Mouse (Mus musculus): ENCODE data around the gene Slc51b. TPM values are rescaled to one million over a fixed set of nuclear protein-coding genes. Genes with fewer than 3 reads are reported as not detected.

Gene Slc51b
- polyA plus RNA-seq, 1 experiment from 2014 or later = not detected

DNA sequence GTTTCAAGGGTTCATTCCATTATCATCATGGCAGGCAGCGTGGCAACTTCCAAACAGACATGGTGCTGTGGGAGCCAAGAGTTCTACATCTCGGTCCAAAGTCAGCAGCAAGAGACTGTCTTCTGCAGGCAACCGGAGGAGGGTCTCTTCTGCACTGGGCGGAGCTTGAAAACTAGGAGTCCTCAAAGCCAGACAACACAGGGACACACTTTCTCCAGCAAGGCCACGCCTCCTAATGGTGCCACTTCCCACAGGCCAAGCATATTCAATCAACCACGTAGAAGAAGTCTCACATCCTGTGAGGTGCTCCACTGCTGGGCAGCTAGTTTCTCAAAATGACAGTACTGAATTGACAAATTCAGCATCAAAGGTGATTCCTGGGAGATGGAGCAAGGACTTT is 25.2 kb upstream of the Slc51b start:
- DNase-seq (no peak), ATAC-seq (ENCODE audit: low FRiP score, low TSS enrichment) (no peak)
- no peak overlapping the region for H3K9ac ChIP-seq (replicated peaks; ENCODE audit: low read length)
- no peak overlapping the region for H3K4me2 ChIP-seq (ENCODE audit: low read length)
- H3K27me3 ChIP-seq (ENCODE audit: control insufficient read depth, insufficient read depth, low read length) = no peaks in the 10 kb centered on the region
- H3K4me3 ChIP-seq (replicated peaks; ENCODE audit: low read depth, low read length) = no peak overlapping the region
- no peak overlapping the region for H3K27ac ChIP-seq (replicated peaks; ENCODE audit: low read depth, low read length)
- H3K9me3 ChIP-seq (ENCODE audit: control insufficient read depth, low read length) = no peaks in the 10 kb centered on the region
- H3K36me3 ChIP-seq (ENCODE audit: control insufficient read depth, insufficient read depth, low read length) = peaks cover 83% of the 10 kb centered on the region
- no peaks in the 10 kb centered on the region for H3K4me1 ChIP-seq (ENCODE audit: control insufficient read depth, insufficient read depth, low read length)
- 91% methylated on average over 6 of the region's 6 CpGs for WGBS

DNA sequence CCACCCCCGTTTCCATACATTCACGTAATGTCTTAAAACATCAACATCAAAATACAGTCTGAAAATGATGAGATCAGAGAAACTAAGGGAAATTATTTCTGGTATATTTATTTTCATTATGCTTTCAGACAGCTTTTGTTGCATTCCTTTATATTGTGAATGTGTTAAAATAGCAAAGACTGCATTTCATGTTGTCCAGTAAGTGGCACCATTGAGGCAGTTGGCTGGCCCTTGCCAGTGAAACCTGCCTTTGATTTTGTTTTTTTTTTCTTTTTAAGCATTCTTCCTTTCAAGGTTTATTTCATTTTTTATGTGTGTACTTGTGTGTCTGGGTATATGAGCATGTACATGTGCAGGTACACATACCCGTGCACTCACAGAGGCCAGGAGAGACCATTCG is 21.9 kb upstream of the Slc51b start:
- WGBS = 95% methylated on average over 4 of the region's 4 CpGs
- H3K36me3 ChIP-seq (ENCODE audit: control insufficient read depth, insufficient read depth, low read length) = peaks cover 76% of the 10 kb centered on the region
- ATAC-seq (ENCODE audit: low FRiP score, low TSS enrichment) = no peak

DNA sequence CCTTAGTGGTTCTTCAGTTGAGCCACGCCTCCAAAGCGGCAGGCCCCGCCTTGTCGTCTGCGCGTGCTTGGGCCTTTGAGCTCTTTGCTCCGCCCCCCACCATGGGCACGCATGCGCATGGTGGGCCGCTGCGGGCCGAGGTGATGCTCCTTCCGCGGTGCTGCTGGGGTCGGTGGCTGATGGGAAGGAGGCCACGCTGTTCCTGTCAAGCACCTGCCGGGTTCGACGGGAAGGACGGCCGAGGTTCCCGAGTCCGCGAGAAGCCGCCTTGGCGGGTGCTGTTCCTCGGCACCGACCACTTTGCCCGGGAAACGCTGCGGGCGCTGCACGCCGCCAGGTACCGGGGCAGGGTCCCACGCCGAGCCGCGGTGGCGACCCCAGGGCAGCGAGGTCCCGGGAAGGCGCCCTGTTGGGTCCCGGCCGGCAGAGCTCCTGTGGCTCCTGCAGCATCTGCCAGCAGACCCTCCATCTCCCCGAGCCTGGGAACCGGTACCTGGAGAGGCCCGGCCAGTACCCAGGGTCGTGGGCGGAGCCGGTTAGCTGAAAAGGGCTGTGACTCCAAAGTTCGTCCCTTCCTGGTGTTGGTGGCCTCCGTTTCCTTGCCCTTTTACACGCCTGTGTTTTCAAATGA is 13.0 kb upstream of the Slc51b start, which contains the start of gene Mtfmt:
Mtfmt (plus strand) TSS at position 112 of the 631 bp plus-strand sequence.
- Histone ChIP-seq H3K9me3 (ENCODE audit: control insufficient read depth, low read length) (no peaks in the 10 kb centered on the region), H3K4me3 (replicated peaks; ENCODE audit: low read depth, low read length) (peak within 1 kb of the TSS; percentile 94), H3K4me2 (ENCODE audit: low read length) (peak within 1 kb of the TSS; percentile 66), H3K27me3 (ENCODE audit: control insufficient read depth, insufficient read depth, low read length) (no peaks in the 10 kb centered on the region), H3K9ac (replicated peaks; ENCODE audit: low read length) (peak within 1 kb of the TSS; percentile 92), H3K36me3 (ENCODE audit: control insufficient read depth, insufficient read depth, low read length) (peaks cover 12% of the 10 kb centered on the region), H3K27ac (replicated peaks; ENCODE audit: low read depth, low read length) (peak within 1 kb of the TSS; percentile 63), H3K4me1 (ENCODE audit: control insufficient read depth, insufficient read depth, low read length) (peaks cover 6% of the 10 kb centered on the region)
- WGBS = under 1% methylated on average over 54 of the region's 54 CpGs
- ATAC-seq (ENCODE audit: low FRiP score, low TSS enrichment) (peak; percentile 84), DNase-seq (peak; percentile 97)

More for the DNA sequence above, 21.9 kb upstream of the Slc51b start:
- Histone ChIP-seq H3K27ac (replicated peaks; ENCODE audit: low read depth, low read length) (no peak overlapping the region), H3K4me3 (replicated peaks; ENCODE audit: low read depth, low read length) (no peak overlapping the region), H3K4me2 (ENCODE audit: low read length) (no peak overlapping the region), H3K27me3 (ENCODE audit: control insufficient read depth, insufficient read depth, low read length) (no peaks in the 10 kb centered on the region), H3K9me3 (ENCODE audit: control insufficient read depth, low read length) (no peaks in the 10 kb centered on the region), H3K9ac (replicated peaks; ENCODE audit: low read length) (no peak overlapping the region), H3K4me1 (ENCODE audit: control insufficient read depth, insufficient read depth, low read length) (no peaks in the 10 kb centered on the region)
- no peak for DNase-seq

DNA sequence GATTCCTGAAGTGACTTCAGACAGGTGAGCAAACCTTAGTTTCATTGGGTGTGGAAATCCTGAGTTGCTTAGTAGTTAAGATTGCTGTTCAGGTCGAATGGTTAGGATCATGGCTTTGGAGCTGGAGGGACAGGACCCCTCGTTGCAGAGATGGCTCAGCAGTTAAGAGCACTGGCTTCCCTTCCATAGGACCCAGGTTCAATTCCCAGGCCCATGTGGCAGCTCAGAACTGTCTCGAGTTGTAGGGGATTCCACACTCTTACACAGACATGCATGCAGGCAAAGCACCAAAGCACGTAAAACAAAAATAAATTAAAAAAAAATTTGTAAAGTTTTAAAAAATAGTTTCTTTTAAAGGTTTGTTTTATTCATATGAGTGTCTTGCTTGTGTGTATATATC is 12.5 kb upstream of the Slc51b start:
- Histone ChIP-seq H3K9ac (replicated peaks; ENCODE audit: low read length) (no peak overlapping the region), H3K4me3 (replicated peaks; ENCODE audit: low read depth, low read length) (peak overlapping the region; percentile 94; the same call in 1 of the 2 replicates), H3K27ac (replicated peaks; ENCODE audit: low read depth, low read length) (no peak overlapping the region), H3K4me1 (ENCODE audit: control insufficient read depth, insufficient read depth, low read length) (peaks cover 6% of the 10 kb centered on the region), H3K27me3 (ENCODE audit: control insufficient read depth, insufficient read depth, low read length) (no peaks in the 10 kb centered on the region), H3K36me3 (ENCODE audit: control insufficient read depth, insufficient read depth, low read length) (peaks cover 6% of the 10 kb centered on the region), H3K9me3 (ENCODE audit: control insufficient read depth, low read length) (no peaks in the 10 kb centered on the region), H3K4me2 (ENCODE audit: low read length) (peak overlapping the region; percentile 66; the same call in 1 of the 2 replicates)
- ATAC-seq (ENCODE audit: low FRiP score, low TSS enrichment) (no peak; the same call in 1 of the 2 replicates), DNase-seq (no peak)
- WGBS = 75% methylated on average over 4 of the region's 4 CpGs

DNA sequence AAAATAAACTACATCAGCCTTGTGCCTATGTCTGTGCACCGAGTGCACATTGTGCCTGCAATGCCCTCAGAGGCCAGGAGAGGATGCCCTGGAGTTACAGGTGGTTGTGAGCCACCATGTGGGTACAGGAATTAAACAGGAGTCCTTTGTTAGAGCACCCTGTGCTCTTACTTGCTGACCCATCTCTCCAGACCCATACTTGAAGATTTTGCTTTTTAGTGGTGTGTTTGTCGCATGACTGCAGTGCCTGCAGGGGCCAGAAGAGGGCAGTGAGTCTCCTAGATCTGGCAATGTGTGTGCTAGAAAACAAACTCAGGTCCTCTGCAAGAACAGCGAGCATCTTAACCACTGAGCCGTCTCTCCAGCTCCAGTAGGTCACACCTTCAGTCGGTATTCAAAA is 11.4 kb upstream of the Slc51b start:
- H3K4me1 ChIP-seq (ENCODE audit: control insufficient read depth, insufficient read depth, low read length) = peaks cover 6% of the 10 kb centered on the region

DNA sequence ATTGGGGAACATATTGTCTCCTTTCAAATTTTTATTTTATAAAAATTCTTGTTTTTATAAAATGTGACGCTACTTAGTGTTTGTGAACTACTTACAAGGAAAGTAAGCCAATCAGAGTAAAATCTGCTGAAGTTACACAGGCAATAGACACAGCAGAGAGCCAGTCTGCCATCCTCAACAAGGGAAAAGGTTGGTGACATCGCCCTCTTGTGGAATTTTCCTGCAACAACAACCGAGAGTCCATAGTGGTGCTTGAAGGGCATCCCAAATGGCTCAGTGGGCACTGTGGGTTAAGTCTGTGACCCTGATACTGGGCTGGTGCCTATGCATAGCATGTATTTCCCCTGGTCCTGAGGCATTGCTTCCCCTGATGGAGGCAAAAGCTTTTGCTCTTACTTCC is 9.5 kb upstream of the Slc51b start:
- DNase-seq = peak; percentile 88
- Histone ChIP-seq H3K27me3 (ENCODE audit: control insufficient read depth, insufficient read depth, low read length) (no peaks in the 10 kb centered on the region), H3K4me1 (ENCODE audit: control insufficient read depth, insufficient read depth, low read length) (peaks cover 6% of the 10 kb centered on the region), H3K9ac (replicated peaks; ENCODE audit: low read length) (no peak overlapping the region), H3K4me2 (ENCODE audit: low read length) (no peak overlapping the region), H3K9me3 (ENCODE audit: control insufficient read depth, low read length) (no peaks in the 10 kb centered on the region), H3K27ac (replicated peaks; ENCODE audit: low read depth, low read length) (no peak overlapping the region), H3K36me3 (ENCODE audit: control insufficient read depth, insufficient read depth, low read length) (no peaks in the 10 kb centered on the region), H3K4me3 (replicated peaks; ENCODE audit: low read depth, low read length) (no peak overlapping the region)
- no peak for ATAC-seq (ENCODE audit: low FRiP score, low TSS enrichment)
- WGBS = 1% methylated on average over 3 of the region's 3 CpGs

More for the DNA sequence above, 11.4 kb upstream of the Slc51b start:
- 64% methylated on average over 5 of the region's 5 CpGs for WGBS
- Histone ChIP-seq H3K27me3 (ENCODE audit: control insufficient read depth, insufficient read depth, low read length) (no peaks in the 10 kb centered on the region), H3K36me3 (ENCODE audit: control insufficient read depth, insufficient read depth, low read length) (peaks cover under 1% of the 10 kb centered on the region; the same call in 1 of the 2 replicates), H3K4me3 (replicated peaks; ENCODE audit: low read depth, low read length) (no peak overlapping the region), H3K27ac (replicated peaks; ENCODE audit: low read depth, low read length) (no peak overlapping the region), H3K9me3 (ENCODE audit: control insufficient read depth, low read length) (no peaks in the 10 kb centered on the region), H3K9ac (replicated peaks; ENCODE audit: low read length) (no peak overlapping the region), H3K4me2 (ENCODE audit: low read length) (no peak overlapping the region)
- peak; percentile 22 for DNase-seq
- ATAC-seq (ENCODE audit: low FRiP score, low TSS enrichment) = no peak

DNA sequence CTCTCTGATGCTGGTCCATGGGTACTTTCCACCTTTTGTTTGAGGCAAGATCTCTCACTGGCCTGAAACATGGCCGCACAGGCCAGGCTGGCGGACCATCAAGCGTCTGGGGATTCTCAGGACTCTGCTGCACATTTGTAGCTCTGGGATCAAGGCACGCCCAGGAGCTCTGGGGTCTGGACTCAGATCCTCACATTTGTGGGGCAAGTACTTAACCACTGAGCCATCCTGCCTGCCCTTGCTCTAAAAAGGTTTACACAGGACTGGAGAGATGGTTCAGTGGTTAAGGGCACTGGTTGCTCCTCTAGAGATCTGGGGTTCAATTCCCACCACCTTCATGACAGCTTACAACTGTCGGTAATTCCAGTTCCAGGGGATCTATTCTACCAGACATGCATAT is 8.2 kb upstream of the Slc51b start:
- WGBS = 83% methylated on average over 5 of the region's 5 CpGs
- no peaks in the 10 kb centered on the region for H3K4me1 ChIP-seq (ENCODE audit: control insufficient read depth, insufficient read depth, low read length)
- H3K27me3 ChIP-seq (ENCODE audit: control insufficient read depth, insufficient read depth, low read length) = no peaks in the 10 kb centered on the region
- H3K4me3 ChIP-seq (replicated peaks; ENCODE audit: low read depth, low read length) = no peak overlapping the region
- DNase-seq (no peak), ATAC-seq (ENCODE audit: low FRiP score, low TSS enrichment) (no peak)
- no peak overlapping the region for H3K9ac ChIP-seq (replicated peaks; ENCODE audit: low read length)
- H3K4me2 ChIP-seq (ENCODE audit: low read length) = no peak overlapping the region
- no peaks in the 10 kb centered on the region for H3K9me3 ChIP-seq (ENCODE audit: control insufficient read depth, low read length)
- H3K36me3 ChIP-seq (ENCODE audit: control insufficient read depth, insufficient read depth, low read length) = no peaks in the 10 kb centered on the region
- no peak overlapping the region for H3K27ac ChIP-seq (replicated peaks; ENCODE audit: low read depth, low read length)

DNA sequence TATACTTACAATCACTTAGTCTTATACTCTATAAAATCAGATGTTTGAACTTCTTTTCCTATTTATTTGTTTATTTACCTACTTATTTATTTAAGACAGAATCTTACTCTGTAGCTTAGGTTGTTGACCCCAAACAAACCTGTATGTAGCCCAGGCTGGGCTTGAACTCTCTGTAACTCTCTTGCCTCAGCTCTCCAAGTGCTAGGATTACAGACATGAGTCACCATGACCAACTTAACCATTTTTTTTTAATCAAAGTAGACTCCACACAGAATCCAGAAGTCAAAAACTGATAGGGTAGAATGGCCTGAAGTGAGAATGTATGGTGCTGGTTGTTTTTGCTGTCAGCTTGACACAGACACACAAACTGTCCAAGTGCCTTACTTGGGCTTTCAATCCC is 7.6 kb upstream of the Slc51b start:
- Histone ChIP-seq H3K4me2 (ENCODE audit: low read length) (no peak overlapping the region), H3K4me1 (ENCODE audit: control insufficient read depth, insufficient read depth, low read length) (no peaks in the 10 kb centered on the region), H3K27ac (replicated peaks; ENCODE audit: low read depth, low read length) (no peak overlapping the region), H3K27me3 (ENCODE audit: control insufficient read depth, insufficient read depth, low read length) (no peaks in the 10 kb centered on the region), H3K4me3 (replicated peaks; ENCODE audit: low read depth, low read length) (no peak overlapping the region), H3K36me3 (ENCODE audit: control insufficient read depth, insufficient read depth, low read length) (no peaks in the 10 kb centered on the region), H3K9ac (replicated peaks; ENCODE audit: low read length) (no peak overlapping the region), H3K9me3 (ENCODE audit: control insufficient read depth, low read length) (no peaks in the 10 kb centered on the region)
- DNase-seq = no peak
- ATAC-seq (ENCODE audit: low FRiP score, low TSS enrichment) = no peak

DNA sequence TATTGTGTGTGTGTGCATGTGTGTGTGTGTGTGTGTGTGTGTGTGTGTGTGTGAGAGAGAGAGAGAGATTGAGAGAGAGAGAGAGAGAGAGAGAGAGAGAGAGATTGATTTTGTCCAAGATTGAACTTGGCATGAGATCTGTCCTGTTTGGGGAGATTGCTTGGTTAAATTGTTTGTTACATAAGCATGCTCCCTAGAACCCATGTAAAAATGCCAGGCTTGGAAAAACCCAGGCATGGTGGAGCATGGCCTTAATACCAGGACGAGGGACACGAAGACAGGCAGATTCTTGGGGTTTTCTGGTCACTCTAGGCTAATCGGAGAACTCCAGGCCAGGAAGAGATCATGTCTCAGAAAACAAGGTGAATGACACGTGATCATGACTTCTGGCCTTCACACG is 5.2 kb upstream of the Slc51b start:
- H3K27me3 ChIP-seq (ENCODE audit: control insufficient read depth, insufficient read depth, low read length) = no peaks in the 10 kb centered on the region
- DNase-seq (no peak), ATAC-seq (ENCODE audit: low FRiP score, low TSS enrichment) (no peak)
- no peak overlapping the region for H3K4me3 ChIP-seq (replicated peaks; ENCODE audit: low read depth, low read length)
- no peaks in the 10 kb centered on the region for H3K4me1 ChIP-seq (ENCODE audit: control insufficient read depth, insufficient read depth, low read length)
- no peaks in the 10 kb centered on the region for H3K9me3 ChIP-seq (ENCODE audit: control insufficient read depth, low read length)
- 89% methylated on average over 5 of the region's 5 CpGs for WGBS
- no peak overlapping the region for H3K27ac ChIP-seq (replicated peaks; ENCODE audit: low read depth, low read length)
- no peak overlapping the region for H3K9ac ChIP-seq (replicated peaks; ENCODE audit: low read length)
- H3K36me3 ChIP-seq (ENCODE audit: control insufficient read depth, insufficient read depth, low read length) = no peaks in the 10 kb centered on the region
- H3K4me2 ChIP-seq (ENCODE audit: low read length) = no peak overlapping the region
